Mouse (Mus musculus) spleen, adult 2 months (tissue): Measurements from ENCODE around the gene Tax1bp3.

Experiments
- CTCF ChIP-seq: fragments of 200-500 bp; IDR thresholded peaks from 2 replicates; pipeline ENCODE4 v1.5.1; 2011; ENCODE audit warnings: mild to moderate bottlenecking, inconsistent platforms; ENCODE audit not compliant: insufficient read depth, insufficient read length, insufficient replicate concordance; ENCODE audit errors: extremely low read depth
- POLR2A ChIP-seq: fragments of 200-500 bp; IDR thresholded peaks from 2 replicates; pipeline ENCODE4 v1.6.1; 2011; ENCODE audit warnings: low read depth, low read length, inconsistent platforms

DNA sequence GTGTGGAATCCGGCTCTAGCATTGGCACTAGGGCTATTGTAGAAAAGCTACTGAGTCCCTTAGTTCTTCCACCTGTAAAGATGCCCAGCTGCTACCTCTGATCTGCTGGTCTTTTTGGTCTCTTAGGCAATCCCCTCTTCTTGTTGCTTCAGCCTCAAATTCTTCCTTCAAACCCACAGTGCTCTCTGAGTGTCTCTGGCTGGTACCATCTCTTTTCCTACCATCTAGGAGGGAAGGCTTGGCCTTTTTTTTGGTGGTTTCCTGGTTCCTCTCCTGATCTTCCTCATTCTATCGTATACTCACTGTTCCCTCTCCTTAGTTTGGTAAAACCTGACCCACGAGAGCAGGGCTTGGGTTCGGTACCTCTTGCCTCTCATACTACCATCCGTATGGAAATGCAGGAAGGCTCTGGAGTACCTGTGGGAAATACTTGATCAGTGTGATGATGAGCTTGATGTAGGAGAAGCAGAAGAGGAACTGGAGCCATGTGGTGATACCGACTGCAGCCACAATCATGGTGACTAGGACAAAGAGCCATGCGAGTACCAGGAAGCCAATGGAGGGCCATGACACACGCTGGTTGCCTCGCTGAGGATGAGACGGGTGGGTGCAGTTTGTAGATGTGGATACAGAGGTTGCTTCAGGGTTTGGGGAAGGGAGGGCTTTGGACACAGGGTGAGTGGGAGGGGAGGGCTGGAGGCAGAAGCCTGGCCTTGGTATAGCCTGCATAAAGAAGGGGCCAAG lies 9.2 kb downstream of the Tax1bp3 start:
- TF ChIP-seq POLR2A: no peak
- no peak for TF ChIP-seq CTCF
